Mouse (Mus musculus) MEL (cell line): ENCODE results near the gene 0610009B22Rik.

Experiments used
- EP300 ChIP-seq, 2 experiments: IDR thresholded peaks; 2 replicates each; pipeline ENCODE4 v1.6.1; 2011; ENCODE audit warnings: improper control_type of control experiment in 2 of 2, low read length in 2 of 2, low read depth in 1 of 2, mild to moderate bottlenecking in 1 of 2
- GABPA ChIP-seq: IDR thresholded peaks from 2 replicates; pipeline ENCODE4 v1.6.1; 2012; ENCODE audit warnings: low read depth, mild to moderate bottlenecking, inconsistent platforms, low read length, improper control_type of control experiment, moderate library complexity
- POLR2A ChIP-seq, 2 experiments: IDR thresholded peaks; 2 replicates each; pipeline ENCODE4 v1.6.1; 2011 to 2012; ENCODE audit warnings: low read length in 2 of 2, mild to moderate bottlenecking in 2 of 2, control low read depth in 1 of 2, improper control_type of control experiment in 1 of 2, low read depth in 1 of 2, moderate library complexity in 1 of 2; ENCODE audit not compliant: control insufficient read depth in 1 of 2, insufficient read depth in 1 of 2, poor library complexity in 1 of 2
- POLR2AphosphoS5 ChIP-seq: IDR thresholded peaks from 2 replicates; pipeline ENCODE4 v1.6.1; 2012; ENCODE audit warnings: low read depth, borderline replicate concordance, mild to moderate bottlenecking, inconsistent platforms, low read length, moderate library complexity, mixed read lengths
- ZMIZ1 ChIP-seq: IDR thresholded peaks from 2 replicates; pipeline ENCODE4 v1.6.1; 2012; ENCODE audit warnings: low read depth, mild to moderate bottlenecking, inconsistent platforms, low read length, improper control_type of control experiment, moderate library complexity

- TF ChIP-seq ZMIZ1 (no peak), EP300 (IDR thresholded peaks at IDR 0.05; ENCODE audit: low read depth in 1 of 2, low read length in 2 of 2) (no peak), POLR2AphosphoS5 (no peak), POLR2A (IDR thresholded peaks at IDR 0.05; ENCODE audit: control insufficient read depth in 1 of 2, insufficient read depth in 1 of 2, low read depth in 1 of 2, low read length in 2 of 2, poor library complexity in 1 of 2) (no peak), GABPA (no peak)
Measured at GRCm38 (mm10) chr11:51662632-51663031, 26.0 kb downstream of the 0610009B22Rik start.
